ENCODE assay signal across 26 mouse cellular contexts in the genomic region with DNA sequence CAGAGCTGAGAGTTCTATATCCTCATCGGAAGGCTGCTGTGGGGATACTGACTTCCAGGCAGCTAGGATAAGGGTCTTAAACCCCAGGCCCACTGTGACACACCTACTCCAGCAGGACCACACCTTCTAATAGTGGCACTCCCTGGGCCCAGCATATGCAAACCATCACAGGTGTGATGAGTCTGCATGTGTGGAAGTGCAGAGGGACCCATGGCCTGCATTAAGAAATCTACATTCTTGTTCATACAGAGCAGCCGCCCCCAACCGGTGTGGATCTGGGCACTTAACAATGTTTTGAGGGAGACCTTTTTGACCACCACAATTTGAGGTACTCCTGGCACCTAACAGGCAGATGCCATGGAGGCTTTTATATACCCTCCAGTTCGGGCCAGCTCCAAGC.
"Had no signal": no experiment of that assay in that cellular context is flagged by ENCODE, and none has a peak within 500 bp of the region (broad histone marks: within the 10 kb centered on the region; RNA-seq: fewer than 3 reads in every experiment).

No protein-coding gene starts in this region.

- H3K4me1 ChIP-seq: embryonic facial prominence, embryonic 12.5 days; embryonic facial prominence, embryonic 13.5 days; embryonic facial prominence, embryonic 15.5 days; forebrain, embryonic 10.5 days; forebrain, embryonic 12.5 days; forebrain, embryonic 13.5 days; forebrain, embryonic 15.5 days had no signal

- H3K4me3 ChIP-seq: embryonic facial prominence, embryonic 10.5 days; embryonic facial prominence, embryonic 12.5 days; embryonic facial prominence, embryonic 13.5 days; embryonic facial prominence, embryonic 15.5 days; erythroblast, embryonic 14.5 days; forebrain, embryonic 10.5 days; forebrain, embryonic 12.5 days; forebrain, embryonic 13.5 days; forebrain, embryonic 15.5 days; gastrocnemius, adult 2 months; heart, adult 2 months had no signal

- DNase-seq: cerebellum, adult 2 months; cerebellum, adult 8-10 months; cerebellum, adult 9-10 months; cerebellum, adult 9-11 months; cerebellum, postnatal 10 days; cerebellum, postnatal 14 days; cerebellum, postnatal 25 days; cerebellum, postnatal 36 days; embryo, embryonic 11 days; forebrain, postnatal 0 days; gastrocnemius, adult 2 months; gastrocnemius, postnatal 10 days; gastrocnemius, postnatal 14 days; gastrocnemius, postnatal 25 days; gastrocnemius, postnatal 36 days; heart, adult 18-20 months had no signal

- H3K27ac ChIP-seq: embryonic facial prominence, embryonic 10.5 days; embryonic facial prominence, embryonic 12.5 days; embryonic facial prominence, embryonic 13.5 days; embryonic facial prominence, embryonic 15.5 days; forebrain, embryonic 10.5 days; forebrain, embryonic 12.5 days; forebrain, embryonic 13.5 days; forebrain, embryonic 15.5 days; gastrocnemius, adult 2 months; heart, adult 2 months had no signal

- H3K36me3 ChIP-seq: embryonic facial prominence, embryonic 10.5 days; embryonic facial prominence, embryonic 12.5 days; embryonic facial prominence, embryonic 13.5 days; forebrain, embryonic 10.5 days; forebrain, embryonic 12.5 days; forebrain, embryonic 15.5 days had no signal

- H3K9me3 ChIP-seq: embryonic facial prominence, embryonic 10.5 days; embryonic facial prominence, embryonic 12.5 days; embryonic facial prominence, embryonic 13.5 days; embryonic facial prominence, embryonic 15.5 days; forebrain, embryonic 10.5 days; forebrain, embryonic 12.5 days; forebrain, embryonic 13.5 days; forebrain, embryonic 15.5 days had no signal

- H3K27me3 ChIP-seq: embryonic facial prominence, embryonic 12.5 days; embryonic facial prominence, embryonic 13.5 days; embryonic facial prominence, embryonic 15.5 days; forebrain, embryonic 12.5 days; forebrain, embryonic 13.5 days; forebrain, embryonic 15.5 days had no signal
